Mouse (Mus musculus) heart, embryonic 16.5 days (tissue): ENCODE results near the gene Rnpepl1. TPM values are rescaled to one million over a fixed set of nuclear protein-coding genes. Genes with fewer than 3 reads are reported as not detected.
A peak's percentile ranks its signal among the peaks of the same experiment; 100 is the strongest.
"Not testable (repeated sequence)": the region's sequence is repeated elsewhere in the genome, so short reads cannot be mapped to it uniquely, and the experiment has no call there.

Experiments
- ATAC-seq: fragments of 200-750 bp; cut with Nextera tagmentation; replicated peaks from 2 replicates; pipeline ENCODE4 v1.8.0; 2017; ENCODE audit warnings: moderate number of reproducible peaks; ENCODE audit not compliant: insufficient read depth, low FRiP score; ENCODE audit errors: extremely low read depth
- H3K27ac ChIP-seq: fragments of 300-500 bp; sonication (generic); 2 replicates; pipeline ENCODE4 v1.5.1; 2014; ENCODE audit warnings: mild to moderate bottlenecking, low read length, control low read depth, moderate library complexity
- H3K27me3 ChIP-seq: fragments of 300-500 bp; sonication (generic); 2 replicates; pipeline ENCODE4 v1.6.1; 2014; ENCODE audit warnings: low read length, mixed read lengths; ENCODE audit not compliant: control insufficient read depth, insufficient read depth
- H3K36me3 ChIP-seq: fragments of 300-500 bp; sonication (generic); 2 replicates; pipeline ENCODE4 v1.6.1; 2014; ENCODE audit not compliant: control insufficient read depth, insufficient read depth
- H3K4me1 ChIP-seq: fragments of 300-500 bp; sonication (generic); 2 replicates; pipeline ENCODE4 v1.6.1; 2014; ENCODE audit warnings: low read length, mixed read lengths; ENCODE audit not compliant: control insufficient read depth, insufficient read depth
- H3K4me2 ChIP-seq: fragments of 300-500 bp; sonication (generic); 2 replicates; pipeline ENCODE4 v1.6.1; 2014; ENCODE audit warnings: low read depth, mild to moderate bottlenecking, control low read depth, low read length
- H3K4me3 ChIP-seq: fragments of 300-500 bp; sonication (generic); 2 replicates; pipeline ENCODE4 v1.5.1; 2014; ENCODE audit warnings: mild to moderate bottlenecking, control low read depth, low read length
- H3K9ac ChIP-seq: fragments of 300-500 bp; sonication (generic); 2 replicates; pipeline ENCODE4 v1.6.1; 2014; ENCODE audit warnings: low read length, control low read depth
- H3K9me3 ChIP-seq: fragments of 300-500 bp; sonication (generic); replicated peaks from 2 replicates; pipeline ENCODE4 v1.6.1; 2016; ENCODE audit warnings: low read length; ENCODE audit not compliant: control insufficient read depth
- WGBS: fragments of 180-500 bp; shearing (Covaris S2); extraction: QIAGEN DNeasy Blood & Tissue Kit; methylation state at CpG from one replicate; pipeline ENCODE4 v1.1.7; 2014; 5-methylcytosine and 5-hydroxymethylcytosine counted together
- polyA plus RNA-seq: library from polyadenylated mRNA; unstranded; fragments of >200 nt; fragmentation: Nextera tagmentation; extraction: Ambion mirVana; gene quantifications from 2 replicates; pipeline ENCODE4 v1.2.1, GENCODE M21; 2015

Gene Rnpepl1
- polyA plus RNA-seq, 1 experiment from 2014 or later = 29.8 TPM

DNA sequence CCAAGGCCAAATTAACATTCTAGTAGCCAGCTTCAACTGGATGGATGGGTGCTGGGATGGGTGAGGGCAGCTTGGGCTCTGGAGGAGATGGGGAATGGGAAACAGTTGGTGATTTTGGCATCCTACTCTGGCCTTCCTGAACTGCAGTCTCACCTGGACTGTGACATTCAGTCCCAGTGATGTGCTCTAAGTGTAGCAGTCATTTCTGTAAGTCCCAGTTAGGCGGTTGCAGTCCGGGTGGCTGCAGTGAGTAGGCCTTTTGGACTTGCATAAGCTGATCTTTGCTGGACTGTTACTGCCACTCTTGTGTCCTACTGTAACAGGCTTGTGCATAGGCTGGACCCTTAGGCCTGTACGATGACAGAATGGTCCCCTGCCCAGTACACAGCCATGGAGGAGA is 37.4 kb downstream of the Rnpepl1 start:
- Histone ChIP-seq H3K4me2 (no peak overlapping the region), H3K27ac (no peak overlapping the region), H3K4me1 (no peaks in the 10 kb centered on the region), H3K9me3 (no peaks in the 10 kb centered on the region), H3K9ac (no peak overlapping the region), H3K27me3 (no peaks in the 10 kb centered on the region), H3K4me3 (no peak overlapping the region), H3K36me3 (peaks cover 38% of the 10 kb centered on the region)
- WGBS = 91% methylated on average over 3 of the region's 3 CpGs
- ATAC-seq = no peak

DNA sequence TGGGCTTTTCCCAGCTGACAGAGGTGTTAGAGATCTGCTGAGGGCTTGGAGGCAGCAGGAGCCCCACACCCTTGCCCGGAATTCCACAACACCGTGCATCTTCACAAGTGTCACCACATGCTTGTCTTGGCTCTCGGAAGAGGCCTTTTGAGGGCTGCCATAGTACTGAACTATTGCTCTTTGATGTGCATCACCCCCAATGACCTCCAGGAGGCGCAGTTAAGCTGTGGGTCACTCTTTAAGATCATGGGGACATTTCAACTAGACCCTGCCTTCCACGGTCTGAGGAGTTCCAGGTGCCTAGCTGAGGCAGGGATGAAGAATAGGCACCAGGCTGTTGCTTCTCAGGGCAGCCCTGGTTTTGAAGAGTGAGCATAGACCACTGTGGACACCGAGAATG is 38.8 kb downstream of the Rnpepl1 start:
- no peak overlapping the region for H3K9ac ChIP-seq
- H3K4me3 ChIP-seq = no peak overlapping the region
- H3K27me3 ChIP-seq = no peaks in the 10 kb centered on the region
- H3K36me3 ChIP-seq = peaks cover 33% of the 10 kb centered on the region
- H3K27ac ChIP-seq = no peak overlapping the region
- no peak overlapping the region for H3K4me2 ChIP-seq
- H3K4me1 ChIP-seq = no peaks in the 10 kb centered on the region
- no peaks in the 10 kb centered on the region for H3K9me3 ChIP-seq
- no peak for ATAC-seq
- WGBS = 47% methylated on average over 6 of the region's 6 CpGs

DNA sequence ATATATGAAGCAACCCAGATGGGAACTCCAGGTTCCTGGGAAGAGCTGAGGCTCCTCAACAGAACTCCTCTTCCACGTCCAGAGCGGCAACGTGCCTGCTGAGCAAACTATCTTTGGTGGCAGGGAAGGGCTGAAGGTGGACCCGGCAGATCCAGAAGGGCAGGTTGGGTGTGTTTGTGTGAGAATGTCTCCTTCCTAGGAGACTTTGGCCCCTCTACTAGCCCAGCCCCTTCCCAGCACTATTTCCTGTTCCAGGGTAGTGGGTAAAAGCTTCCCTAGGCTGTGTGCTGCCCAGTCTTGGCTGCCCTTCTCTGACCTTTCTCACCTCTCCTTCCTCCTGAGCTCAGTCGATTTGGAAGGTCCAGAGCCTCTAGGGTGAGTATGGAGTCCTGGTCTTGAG is 40.0 kb downstream of the Rnpepl1 start, which contains the start of gene Gpr35:
Gene Gpr35 (plus strand): TSS at position 259 of the 400 bp plus-strand sequence.
- H3K9me3 ChIP-seq = no peaks in the 10 kb centered on the region
- WGBS = 71% methylated on average over 5 of the region's 5 CpGs
- H3K27ac ChIP-seq = no peak within 1 kb of the TSS
- no peak for ATAC-seq
- H3K4me1 ChIP-seq = no peaks in the 10 kb centered on the region
- no peak within 1 kb of the TSS for H3K4me3 ChIP-seq
- H3K9ac ChIP-seq = no peak within 1 kb of the TSS
- no peak within 1 kb of the TSS for H3K4me2 ChIP-seq
- H3K27me3 ChIP-seq = no peaks in the 10 kb centered on the region
- H3K36me3 ChIP-seq = peaks cover 21% of the 10 kb centered on the region

DNA sequence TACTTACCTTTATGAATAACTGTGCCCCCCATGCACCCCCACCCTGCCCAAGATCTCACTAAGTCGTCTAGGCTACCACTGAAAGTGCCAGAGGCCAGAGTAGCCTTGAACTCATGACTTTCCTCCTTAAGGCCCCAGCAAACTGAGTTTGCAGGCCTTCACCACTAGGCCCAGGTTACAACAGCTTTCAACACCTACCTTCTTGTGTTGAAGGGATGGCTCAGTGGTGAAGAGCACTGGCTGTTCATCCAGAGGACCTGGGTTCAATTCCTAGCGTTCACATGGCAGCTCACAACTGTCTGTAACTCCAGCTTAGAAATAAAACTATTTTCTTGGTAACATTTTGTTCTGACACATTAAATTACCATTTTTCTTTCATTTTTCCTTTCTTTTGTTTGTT is 43.1 kb downstream of the Rnpepl1 start:
- ATAC-seq = no peak
- 66% methylated on average over 2 of the region's 2 CpGs for WGBS
- Histone ChIP-seq H3K9ac (no peak overlapping the region), H3K4me3 (no peak overlapping the region), H3K36me3 (0 out of 2 replicates have a peak, but pooled peaks cover 1% of the 10 kb centered on the region), H3K4me2 (no peak overlapping the region), H3K9me3 (no peaks in the 10 kb centered on the region), H3K4me1 (no peaks in the 10 kb centered on the region), H3K27me3 (no peaks in the 10 kb centered on the region), H3K27ac (no peak overlapping the region)

DNA sequence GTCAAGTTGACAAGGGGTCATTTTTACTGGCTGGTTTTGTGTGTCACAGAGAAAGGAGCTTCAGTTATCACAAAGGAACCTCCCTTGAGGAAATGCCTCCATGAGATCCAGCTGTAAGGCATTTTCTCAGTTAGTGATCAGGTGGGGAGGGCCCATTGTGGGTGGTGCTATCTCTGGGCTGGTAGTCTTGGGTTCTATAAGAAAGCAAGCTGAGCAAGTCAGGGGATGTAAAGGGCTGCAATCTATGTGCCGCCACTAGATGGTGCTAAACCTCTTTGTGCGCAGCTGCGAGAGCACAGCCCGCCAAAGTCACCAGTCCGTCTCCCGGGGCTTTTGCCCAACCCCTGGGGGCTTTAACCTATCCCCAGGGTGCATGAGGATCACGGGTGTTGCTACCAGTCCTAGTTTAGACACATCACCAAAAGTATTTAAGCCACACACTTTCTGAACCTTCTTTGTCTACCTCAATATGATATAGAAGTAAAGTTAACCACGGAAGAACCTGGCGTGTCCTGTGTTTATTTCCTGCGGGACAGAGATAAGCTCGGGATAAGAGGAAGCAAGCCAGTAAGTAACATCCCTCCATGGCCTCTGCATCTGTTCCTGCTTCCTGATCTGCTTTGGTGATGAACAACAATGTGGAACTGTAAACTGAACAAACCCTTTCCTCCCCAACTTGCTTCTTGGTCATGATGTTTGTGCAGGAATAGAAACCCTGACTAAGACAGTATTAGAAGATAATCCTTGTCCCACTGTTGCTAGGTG is 46.2 kb downstream of the Rnpepl1 start:
- H3K4me2 ChIP-seq = peak overlapping the region; percentile 54
- not testable (repeated sequence) for H3K4me1 ChIP-seq, H3K27ac ChIP-seq, H3K9me3 ChIP-seq, H3K36me3 ChIP-seq, H3K27me3 ChIP-seq
- ATAC-seq = peak; percentile 45; the same call in 1 of the 2 replicates
- 3% methylated on average over 11 of the region's 11 CpGs for WGBS
- peak overlapping the region; percentile 27; the same call in 1 of the 2 replicates for H3K9ac ChIP-seq
- H3K4me3 ChIP-seq = peak overlapping the region; percentile 22

DNA sequence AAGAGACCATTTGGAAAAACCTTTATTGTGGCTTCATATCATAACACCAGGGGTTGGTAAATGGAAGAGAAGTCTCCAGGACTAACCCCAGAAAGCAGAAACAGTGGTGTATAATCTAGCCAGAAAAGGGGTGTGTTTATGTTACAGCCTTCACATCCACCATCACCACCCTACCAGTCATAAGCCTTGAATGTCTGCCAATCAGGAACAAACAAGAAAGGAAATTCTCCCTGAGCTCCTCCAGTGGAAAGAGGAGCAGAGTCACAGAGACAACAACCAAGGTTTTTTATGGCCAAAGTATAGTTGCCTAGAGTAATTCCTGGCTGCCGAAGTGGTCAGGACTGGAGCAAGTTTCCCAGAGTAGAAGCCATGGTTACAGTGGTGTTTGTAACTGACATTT is 48.4 kb downstream of the Rnpepl1 start:
- H3K4me3 ChIP-seq = no peak overlapping the region
- H3K27ac ChIP-seq = no peak overlapping the region
- H3K36me3 ChIP-seq = no peaks in the 10 kb centered on the region
- no peaks in the 10 kb centered on the region for H3K27me3 ChIP-seq
- no peaks in the 10 kb centered on the region for H3K9me3 ChIP-seq
- no peak overlapping the region for H3K4me2 ChIP-seq
- no peak overlapping the region for H3K9ac ChIP-seq
- no peaks in the 10 kb centered on the region for H3K4me1 ChIP-seq
- no peak for ATAC-seq
- WGBS = 80% methylated on average over 1 of the region's 1 CpGs

DNA sequence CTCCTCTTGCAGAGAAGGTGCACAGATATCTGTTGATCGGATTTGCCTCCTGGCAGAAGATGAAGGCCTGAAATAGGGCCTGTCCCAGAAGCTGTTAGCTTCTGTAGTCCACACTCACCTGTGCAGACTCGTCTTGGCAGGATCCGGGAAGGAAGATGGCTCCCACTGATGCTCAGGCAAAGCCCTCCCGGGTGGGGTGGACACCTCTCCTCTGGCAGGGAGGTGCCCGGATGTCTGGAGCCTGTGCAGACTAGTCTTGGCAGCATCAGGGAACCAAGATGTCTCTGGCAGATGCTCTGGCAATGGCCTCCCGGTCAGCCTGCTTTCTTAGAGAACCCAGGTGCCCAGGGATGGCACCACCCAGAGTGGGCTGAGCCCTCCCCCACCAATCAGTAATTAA is 60.2 kb downstream of the Rnpepl1 start:
- not testable (repeated sequence) for H3K27me3 ChIP-seq, H3K4me2 ChIP-seq, H3K4me3 ChIP-seq, H3K9me3 ChIP-seq, ATAC-seq, H3K36me3 ChIP-seq, H3K9ac ChIP-seq, H3K4me1 ChIP-seq, H3K27ac ChIP-seq
- 77% methylated on average over 6 of the region's 6 CpGs for WGBS

DNA sequence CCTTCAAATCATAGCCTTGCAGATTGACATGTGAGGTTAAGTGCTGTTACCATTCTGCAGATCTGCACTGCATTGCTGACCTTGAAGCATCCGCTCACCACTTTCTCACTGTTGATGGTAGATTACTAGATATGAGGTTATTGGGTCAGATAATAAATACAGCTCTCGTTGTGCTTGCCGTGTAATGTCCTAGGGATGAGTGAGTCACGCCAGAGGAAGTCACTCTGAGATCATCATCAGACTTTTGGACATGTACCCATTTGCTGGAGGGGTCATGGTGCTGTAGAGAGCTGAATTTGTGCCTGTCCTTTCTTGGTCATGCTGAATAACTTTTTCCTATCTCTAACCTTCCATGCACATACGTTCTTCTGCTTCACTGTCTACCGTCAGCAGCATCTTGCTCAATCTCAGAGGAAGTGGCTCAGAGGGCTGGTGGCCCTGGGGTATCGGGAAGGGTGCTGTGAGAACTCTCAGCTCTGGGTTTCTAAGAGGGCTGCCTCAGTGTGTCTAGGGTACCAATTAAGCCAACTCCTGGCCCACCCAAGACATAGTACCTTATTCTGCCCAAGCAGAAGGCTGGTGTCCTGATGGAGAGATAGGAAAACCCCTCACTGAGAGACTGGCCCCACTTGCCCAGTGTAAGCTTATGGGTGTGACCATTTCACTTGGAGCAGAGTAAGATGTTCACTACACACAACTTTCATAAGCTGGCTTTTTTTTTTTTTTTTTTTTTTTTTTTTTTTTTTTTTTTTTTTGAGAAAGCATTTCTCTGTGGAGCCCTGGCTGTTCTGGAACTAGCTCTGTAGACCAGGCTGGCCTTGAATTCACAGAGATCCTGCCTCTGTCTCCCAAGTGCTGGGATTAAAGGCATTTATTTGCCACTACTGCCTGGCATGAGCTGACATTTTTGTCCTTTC is 61.6 kb downstream of the Rnpepl1 start:
- ATAC-seq = no peak
- WGBS = 67% methylated on average over 7 of the region's 7 CpGs
- H3K4me1 ChIP-seq = peaks cover 13% of the 10 kb centered on the region; the same call in 1 of the 2 replicates
- H3K9me3 ChIP-seq = no peaks in the 10 kb centered on the region
- H3K27ac ChIP-seq = peak overlapping the region; percentile 22; the same call in 1 of the 2 replicates
- no peak overlapping the region for H3K4me3 ChIP-seq
- no peaks in the 10 kb centered on the region for H3K27me3 ChIP-seq
- H3K4me2 ChIP-seq = no peak overlapping the region
- no peaks in the 10 kb centered on the region for H3K36me3 ChIP-seq
- no peak overlapping the region for H3K9ac ChIP-seq

DNA sequence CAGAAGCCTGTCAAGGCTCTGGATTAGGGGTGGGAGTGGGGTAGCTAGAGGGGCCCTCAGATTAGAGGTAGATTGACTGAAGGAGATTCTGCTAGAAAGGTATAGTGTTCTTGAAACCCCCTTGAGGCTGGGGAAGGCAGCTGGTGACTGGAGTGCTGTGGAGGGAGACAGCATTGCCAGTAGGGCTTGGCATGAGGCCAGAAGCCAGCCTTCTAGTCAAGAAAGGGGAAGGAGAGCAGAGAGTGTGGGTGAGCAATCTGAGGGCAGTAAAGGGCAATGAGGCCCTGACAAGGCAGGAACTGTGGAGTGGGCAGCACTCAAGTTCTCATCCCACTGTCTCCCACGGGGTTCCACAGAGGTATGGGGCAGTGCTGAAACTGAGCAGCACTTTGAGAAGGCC is 62.3 kb downstream of the Rnpepl1 start:
- Histone ChIP-seq H3K27ac (peak overlapping the region; percentile 22; the same call in 1 of the 2 replicates), H3K4me3 (no peak overlapping the region), H3K36me3 (no peaks in the 10 kb centered on the region), H3K4me1 (peaks cover 13% of the 10 kb centered on the region; the same call in 1 of the 2 replicates), H3K9ac (no peak overlapping the region), H3K27me3 (0 out of 2 replicates have a peak, but pooled peaks cover 2% of the 10 kb centered on the region), H3K4me2 (no peak overlapping the region), H3K9me3 (no peaks in the 10 kb centered on the region)
- WGBS = 13% methylated on average over 1 of the region's 1 CpGs
- peak; percentile 69; the same call in 1 of the 2 replicates for ATAC-seq
